Mouse (Mus musculus) spleen, adult 12 weeks (tissue): ENCODE data around the gene Gsta4.
"Not testable (repeated sequence)": the region's sequence is repeated elsewhere in the genome, so short reads cannot be mapped to it uniquely, and the experiment has no call there.

Experiments used
- DNase-seq: peaks from one replicate; pipeline ENCODE4 v3.0.0; 2022; ENCODE audit warnings: low spot score

The Gsta4 gene

GRCm38 (mm10) chr9:78233121-78233695, 50.6 kb downstream of the Gsta4 start:
- not testable (repeated sequence) for DNase-seq

DNA sequence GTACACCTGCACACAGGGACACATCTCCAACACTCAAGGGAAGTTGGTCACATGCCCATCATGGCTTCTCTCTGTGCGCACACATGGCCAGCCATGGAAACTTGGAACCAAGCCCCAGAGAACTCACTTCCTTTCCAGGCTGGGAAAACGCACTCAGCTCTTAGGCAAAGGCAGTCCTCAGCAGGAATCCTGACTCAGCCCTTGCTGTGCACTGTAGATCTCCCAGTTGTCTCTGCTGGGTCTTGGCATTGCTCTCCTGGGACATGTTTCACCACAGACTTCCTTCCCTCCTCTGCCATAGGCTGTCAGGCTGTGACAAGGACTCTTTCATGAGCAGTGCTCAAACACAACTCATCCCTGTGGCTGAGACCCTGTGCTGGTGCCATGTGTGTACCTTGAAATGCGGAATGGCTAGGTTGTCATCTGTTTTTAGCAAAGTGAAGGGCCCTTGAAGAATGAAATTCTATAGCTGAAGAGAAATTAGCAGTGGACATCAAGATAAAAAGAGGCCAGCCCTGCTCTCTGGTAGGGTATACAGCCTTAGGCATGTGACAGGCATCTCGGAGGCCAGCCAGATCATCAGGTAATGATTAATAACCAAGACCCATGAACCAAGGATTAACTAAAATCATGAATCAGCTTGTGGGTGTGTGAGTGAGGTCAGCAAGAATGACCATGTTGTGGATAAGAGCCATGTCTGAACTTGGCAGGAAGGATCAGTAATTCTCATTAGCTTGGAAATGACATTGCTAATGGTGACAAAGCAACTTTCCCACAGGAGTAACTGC, 73.3 kb downstream of the Gsta4 start:
- DNase-seq: not testable (repeated sequence)

- DNase-seq: not testable (repeated sequence)
These were observed 74.3 kb downstream of the Gsta4 start, which contains the start of gene Gm3776 for GRCm38 (mm10) chr9:78256914-78257313. Gm3776 (plus strand) TSS chr9:78257129.
